Mouse (Mus musculus) myocyte (in vitro differentiated cells): ENCODE measurements at regions not wholly inside any gene's neighbourhood (a gene's known extent, or its start where the extent isn't known, plus 50 kb on each side); places are given as distances from the start of the nearest gene placed in this dataset.

Experiments
- H3K27me3 ChIP-seq: one replicate; pipeline ENCODE4 v1.6.1; 2011; ENCODE audit not compliant: control insufficient read depth, insufficient read depth, insufficient read length
- H3K36me3 ChIP-seq: one replicate; pipeline ENCODE4 v1.6.1; 2011; ENCODE audit not compliant: control insufficient read depth, insufficient read depth
- H3K4me2 ChIP-seq: one replicate; pipeline ENCODE4 v1.6.1; 2011; ENCODE audit warnings: low read depth, control low read depth
- H3K4me3 ChIP-seq: one replicate; pipeline ENCODE4 v1.5.1; 2011; ENCODE audit warnings: mild to moderate bottlenecking, control low read depth, moderate library complexity
- H3K79me2 ChIP-seq: one replicate; pipeline ENCODE4 v1.6.1; 2011; ENCODE audit not compliant: control insufficient read depth, insufficient read depth
- H3ac ChIP-seq: one replicate; pipeline ENCODE4 v1.6.1; 2011; ENCODE audit not compliant: control insufficient read depth, insufficient read length
- CEBPB ChIP-seq: IDR thresholded peaks from 2 replicates; pipeline ENCODE4 v1.6.1; 2011; ENCODE audit warnings: mild to moderate bottlenecking, moderate library complexity; ENCODE audit not compliant: poor library complexity, insufficient read depth, severe bottlenecking
- E2F4 ChIP-seq: IDR thresholded peaks from one replicate; pipeline ENCODE4 v1.6.1; 2011; ENCODE audit warnings: mild to moderate bottlenecking, control low read depth, moderate library complexity; ENCODE audit not compliant: insufficient read depth
- MAX ChIP-seq: IDR thresholded peaks from one replicate; pipeline ENCODE4 v1.6.1; 2011; ENCODE audit warnings: low read depth, mild to moderate bottlenecking, control low read depth
- MYOD1 ChIP-seq, 3 experiments: IDR thresholded peaks; one replicate each; pipeline ENCODE4 v1.6.1; 2011; ENCODE audit warnings: control low read depth in 2 of 3, low read depth in 2 of 3, mild to moderate bottlenecking in 2 of 3, moderate library complexity in 1 of 3; ENCODE audit not compliant: insufficient read length in 2 of 3, control insufficient read depth in 1 of 3
- MYOG ChIP-seq, 3 experiments: IDR thresholded peaks; one replicate each; pipeline ENCODE4 v1.6.1; 2011; ENCODE audit warnings: control low read depth in 2 of 3, low read depth in 2 of 3, mild to moderate bottlenecking in 2 of 3; ENCODE audit not compliant: insufficient read length in 2 of 3, control insufficient read depth in 1 of 3, insufficient read depth in 1 of 3
- POLR2A ChIP-seq: IDR thresholded peaks from one replicate; pipeline ENCODE4 v1.6.1; 2011; ENCODE audit warnings: low read depth, mild to moderate bottlenecking, control low read depth, moderate library complexity; ENCODE audit not compliant: insufficient read length
- POLR2AphosphoS2 ChIP-seq: IDR thresholded peaks from one replicate; pipeline ENCODE4 v1.6.1; 2011; ENCODE audit warnings: low read depth, control low read depth; ENCODE audit not compliant: insufficient read length
- REST ChIP-seq: IDR thresholded peaks from one replicate; pipeline ENCODE4 v1.6.1; 2011; ENCODE audit warnings: mild to moderate bottlenecking, control low read depth, moderate library complexity; ENCODE audit not compliant: insufficient read depth, insufficient read length
- SRF ChIP-seq: IDR thresholded peaks from one replicate; pipeline ENCODE4 v1.6.1; 2011; ENCODE audit warnings: low read depth; ENCODE audit not compliant: control insufficient read depth, insufficient read length
- TCF12 ChIP-seq: IDR thresholded peaks from one replicate; pipeline ENCODE4 v1.6.1; 2011; ENCODE audit warnings: mild to moderate bottlenecking, control low read depth; ENCODE audit not compliant: poor library complexity, insufficient read depth, severe bottlenecking
- TCF3 ChIP-seq: IDR thresholded peaks from one replicate; pipeline ENCODE4 v1.6.1; 2011; ENCODE audit warnings: low read depth, control low read depth; ENCODE audit not compliant: insufficient read length
- USF1 ChIP-seq: IDR thresholded peaks from one replicate; pipeline ENCODE4 v1.6.1; 2011; ENCODE audit warnings: low read depth, mild to moderate bottlenecking, control low read depth, moderate library complexity

DNA sequence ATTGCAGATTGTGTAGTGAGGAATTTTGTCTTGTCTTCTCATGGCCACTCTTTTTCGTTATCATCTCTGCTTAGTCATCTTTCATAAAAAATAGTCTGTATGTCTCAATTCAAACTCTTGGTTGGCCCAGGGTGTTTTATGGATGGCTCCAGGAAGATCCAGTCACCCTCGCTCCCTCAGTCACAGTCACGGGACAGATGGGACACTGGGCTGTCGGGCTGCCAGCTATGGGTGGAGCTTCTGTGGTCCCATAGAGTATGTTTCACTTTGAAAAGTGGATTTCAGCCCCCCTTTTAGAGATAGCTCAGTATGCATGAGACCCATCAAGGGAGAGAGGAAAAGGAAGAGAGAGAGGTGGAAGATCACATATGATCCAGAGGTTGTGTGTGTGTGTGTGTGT is 85.2 kb upstream of the Syt6 start:
- Histone ChIP-seq H3K4me2 (no peak overlapping the region), H3ac (no peak overlapping the region), H3K4me3 (no peak overlapping the region), H3K36me3 (no peaks in the 10 kb centered on the region), H3K27me3 (no peaks in the 10 kb centered on the region), H3K79me2 (no peaks in the 10 kb centered on the region)
- no peak for TF ChIP-seq TCF12
- TF ChIP-seq TCF3: no peak
- no peak for TF ChIP-seq POLR2AphosphoS2
- no peak for TF ChIP-seq POLR2A
- TF ChIP-seq MAX: no peak
- no peak for TF ChIP-seq SRF
- no peak for TF ChIP-seq MYOG (IDR thresholded peaks at IDR 0.05; ENCODE audit: control insufficient read depth in 1 of 3, insufficient read depth in 1 of 3, insufficient read length in 2 of 3, low read depth in 2 of 3)
- TF ChIP-seq MYOD1 (IDR thresholded peaks at IDR 0.05; ENCODE audit: control insufficient read depth in 1 of 3, insufficient read length in 2 of 3, low read depth in 2 of 3): no peak
- no peak for TF ChIP-seq USF1
- no peak for TF ChIP-seq CEBPB
- no peak for TF ChIP-seq REST

DNA sequence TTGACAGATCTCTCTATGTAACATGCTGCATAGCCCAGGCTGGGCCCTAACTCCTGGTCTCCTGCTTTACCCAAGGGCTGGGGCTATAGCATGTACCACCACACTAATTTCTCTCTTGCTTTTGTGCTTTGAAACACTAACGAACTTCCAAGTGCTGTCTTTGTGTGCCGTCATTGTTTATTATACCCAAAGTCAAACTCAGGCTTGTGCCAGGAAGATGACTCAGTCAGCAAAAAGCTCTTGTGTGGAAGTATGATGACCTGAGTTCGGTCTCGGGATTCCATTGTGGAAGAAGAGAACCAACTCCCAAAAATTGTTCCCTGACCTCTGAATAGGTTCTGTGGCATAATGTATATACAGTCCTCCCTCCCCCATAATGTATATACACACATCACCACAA is 84.1 kb upstream of the Syt6 start:
- Histone ChIP-seq H3ac (no peak overlapping the region), H3K4me3 (no peak overlapping the region), H3K79me2 (no peaks in the 10 kb centered on the region), H3K4me2 (no peak overlapping the region), H3K36me3 (no peaks in the 10 kb centered on the region), H3K27me3 (no peaks in the 10 kb centered on the region)
- TF ChIP-seq E2F4 (no peak), MYOG (IDR thresholded peaks at IDR 0.05; ENCODE audit: control insufficient read depth in 1 of 3, insufficient read depth in 1 of 3, insufficient read length in 2 of 3, low read depth in 2 of 3) (no peak), SRF (no peak), USF1 (no peak), MYOD1 (IDR thresholded peaks at IDR 0.05; ENCODE audit: control insufficient read depth in 1 of 3, insufficient read length in 2 of 3, low read depth in 2 of 3) (no peak), POLR2AphosphoS2 (no peak), REST (no peak), TCF3 (no peak), POLR2A (no peak), MAX (no peak)

DNA sequence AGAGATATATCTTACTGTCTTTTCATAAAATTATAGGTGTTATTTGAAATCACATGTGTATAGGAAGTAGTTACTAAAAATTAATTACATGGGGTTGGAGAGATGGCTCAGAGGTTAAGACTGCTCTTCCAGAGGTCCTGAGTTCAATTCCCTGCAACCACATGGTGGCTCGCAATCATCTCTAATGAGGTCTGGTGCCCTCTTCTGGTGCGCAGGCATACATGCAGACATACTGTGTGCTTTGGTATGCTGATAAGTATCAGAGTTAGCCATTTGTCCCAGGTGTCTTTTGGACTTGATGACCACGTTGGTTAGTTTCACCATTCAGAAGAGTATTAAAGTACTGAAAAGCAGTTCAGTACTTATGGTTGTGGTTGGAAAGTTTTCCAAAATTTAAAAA is 82.8 kb upstream of the Syt6 start:
- Histone ChIP-seq H3K4me2 (no peak overlapping the region), H3K79me2 (no peaks in the 10 kb centered on the region), H3ac (no peak overlapping the region), H3K4me3 (no peak overlapping the region), H3K27me3 (no peaks in the 10 kb centered on the region), H3K36me3 (no peaks in the 10 kb centered on the region)
- TF ChIP-seq MYOD1 (IDR thresholded peaks at IDR 0.05; ENCODE audit: control insufficient read depth in 1 of 3, insufficient read length in 2 of 3, low read depth in 2 of 3) (no peak), TCF3 (no peak), CEBPB (no peak), E2F4 (no peak), POLR2AphosphoS2 (no peak), REST (no peak), SRF (no peak), MYOG (IDR thresholded peaks at IDR 0.05; ENCODE audit: control insufficient read depth in 1 of 3, insufficient read depth in 1 of 3, insufficient read length in 2 of 3, low read depth in 2 of 3) (no peak), MAX (no peak), TCF12 (no peak), USF1 (no peak), POLR2A (no peak)

DNA sequence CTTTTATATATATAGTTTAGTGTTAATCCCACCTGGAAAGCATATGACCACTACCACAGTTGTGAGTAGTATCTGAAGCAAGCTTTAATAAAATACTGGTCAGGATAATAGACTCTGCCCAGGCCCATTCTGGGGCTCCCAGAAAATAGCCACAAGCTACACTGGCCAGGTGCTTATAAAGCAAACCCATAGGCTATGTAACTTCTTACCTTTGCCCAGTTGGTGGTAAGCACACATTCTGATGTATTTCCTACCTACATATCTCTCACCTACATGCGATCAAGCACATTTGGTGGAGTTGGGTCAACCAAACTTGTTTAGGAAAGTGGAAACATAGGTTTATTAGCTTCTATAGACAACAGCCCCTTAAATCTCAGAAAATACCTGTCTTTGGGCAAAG is 81.4 kb upstream of the Syt6 start:
- TF ChIP-seq MAX (no peak), MYOG (IDR thresholded peaks at IDR 0.05; ENCODE audit: control insufficient read depth in 1 of 3, insufficient read depth in 1 of 3, insufficient read length in 2 of 3, low read depth in 2 of 3) (no peak), POLR2A (no peak), TCF12 (no peak), REST (no peak), TCF3 (no peak)
- H3K27me3 ChIP-seq: no peaks in the 10 kb centered on the region
- no peak overlapping the region for H3K4me2 ChIP-seq
- no peak overlapping the region for H3K4me3 ChIP-seq
- no peak overlapping the region for H3ac ChIP-seq
- H3K79me2 ChIP-seq: no peaks in the 10 kb centered on the region
- H3K36me3 ChIP-seq: no peaks in the 10 kb centered on the region

DNA sequence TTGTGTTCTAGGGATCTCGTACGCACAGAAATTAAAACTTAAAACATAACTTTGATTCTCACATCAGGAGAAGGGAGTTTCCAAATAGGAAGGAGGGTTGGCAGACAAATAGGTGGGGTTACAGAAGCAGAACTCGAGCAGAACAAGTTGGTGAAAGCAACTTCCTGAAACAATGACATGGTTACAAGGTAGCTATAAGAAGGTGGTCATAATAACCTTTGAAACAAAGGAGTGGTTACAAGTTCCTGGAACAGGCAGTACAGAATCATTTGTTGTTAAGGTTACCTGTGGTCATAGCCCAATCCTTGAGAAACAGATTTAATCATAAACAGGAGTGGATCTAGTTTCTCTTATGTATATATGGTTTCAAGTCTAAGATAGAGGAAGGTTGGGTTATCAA is 81.0 kb upstream of the Syt6 start:
- Histone ChIP-seq H3K4me3 (no peak overlapping the region), H3K27me3 (no peaks in the 10 kb centered on the region), H3K4me2 (no peak overlapping the region), H3K36me3 (no peaks in the 10 kb centered on the region), H3ac (no peak overlapping the region), H3K79me2 (no peaks in the 10 kb centered on the region)
- TF ChIP-seq MYOG (IDR thresholded peaks at IDR 0.05; ENCODE audit: control insufficient read depth in 1 of 3, insufficient read depth in 1 of 3, insufficient read length in 2 of 3, low read depth in 2 of 3) (no peak), MYOD1 (IDR thresholded peaks at IDR 0.05; ENCODE audit: control insufficient read depth in 1 of 3, insufficient read length in 2 of 3, low read depth in 2 of 3) (no peak), POLR2A (no peak), CEBPB (no peak), E2F4 (no peak), TCF12 (no peak), MAX (no peak), USF1 (no peak), SRF (no peak), TCF3 (no peak), POLR2AphosphoS2 (no peak)
